Mouse (Mus musculus): Measurements from ENCODE around the gene Erich6. TPM values are rescaled to one million over a fixed set of nuclear protein-coding genes. Genes with fewer than 3 reads are reported as not detected.

Erich6 gene
- polyA plus RNA-seq, 1 experiment from 2014 or later = 0.17 TPM

DNA sequence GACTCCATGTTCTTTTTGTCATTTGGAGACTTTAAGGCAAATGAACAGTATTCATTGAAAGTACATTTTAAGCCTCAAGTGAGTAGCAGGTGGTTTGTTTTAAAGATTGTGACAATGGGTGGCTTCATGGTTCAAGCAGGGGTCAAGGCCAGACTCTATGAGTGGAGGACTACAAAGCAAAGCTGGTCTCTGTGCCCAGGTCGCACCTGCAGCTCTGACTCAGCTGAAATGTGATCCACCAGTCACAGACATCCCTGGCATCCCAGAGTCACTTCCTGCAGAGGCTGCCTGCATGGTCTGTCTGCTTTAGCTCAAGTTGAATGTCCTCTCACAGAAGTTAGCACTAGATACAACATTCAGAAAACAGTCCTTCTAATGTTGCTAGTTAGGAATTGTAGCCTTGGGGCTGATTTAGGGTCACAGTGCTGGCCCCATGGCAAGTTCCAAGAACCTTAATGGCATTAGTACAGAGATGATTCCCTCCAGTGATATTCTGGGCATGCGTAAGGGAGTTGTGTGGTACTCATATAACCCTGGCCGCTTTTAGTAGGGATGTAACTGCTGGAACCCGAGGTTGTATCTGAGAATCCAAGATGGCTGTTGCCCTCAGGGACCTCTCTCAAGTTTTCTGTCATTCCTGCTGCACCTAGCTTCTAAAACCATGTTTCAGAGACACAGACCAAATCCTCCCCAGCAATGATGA is 35.6 kb upstream of the Erich6 start:
- no peak overlapping the region for H3K27ac ChIP-seq (replicated peaks)
- H3K9me3 ChIP-seq = no peaks in the 10 kb centered on the region
- H3K4me3 ChIP-seq = no peak overlapping the region
- no peak for ATAC-seq (ENCODE audit: low read depth)
- 66% methylated on average over 4 of the region's 4 CpGs for WGBS
- H3K4me1 ChIP-seq (replicated peaks) = peaks cover 12% of the 10 kb centered on the region
- H3K9ac ChIP-seq = no peak overlapping the region
- H3K27me3 ChIP-seq = no peaks in the 10 kb centered on the region
- no peak overlapping the region for H3K4me2 ChIP-seq
- H3K36me3 ChIP-seq = peaks cover 17% of the 10 kb centered on the region

DNA sequence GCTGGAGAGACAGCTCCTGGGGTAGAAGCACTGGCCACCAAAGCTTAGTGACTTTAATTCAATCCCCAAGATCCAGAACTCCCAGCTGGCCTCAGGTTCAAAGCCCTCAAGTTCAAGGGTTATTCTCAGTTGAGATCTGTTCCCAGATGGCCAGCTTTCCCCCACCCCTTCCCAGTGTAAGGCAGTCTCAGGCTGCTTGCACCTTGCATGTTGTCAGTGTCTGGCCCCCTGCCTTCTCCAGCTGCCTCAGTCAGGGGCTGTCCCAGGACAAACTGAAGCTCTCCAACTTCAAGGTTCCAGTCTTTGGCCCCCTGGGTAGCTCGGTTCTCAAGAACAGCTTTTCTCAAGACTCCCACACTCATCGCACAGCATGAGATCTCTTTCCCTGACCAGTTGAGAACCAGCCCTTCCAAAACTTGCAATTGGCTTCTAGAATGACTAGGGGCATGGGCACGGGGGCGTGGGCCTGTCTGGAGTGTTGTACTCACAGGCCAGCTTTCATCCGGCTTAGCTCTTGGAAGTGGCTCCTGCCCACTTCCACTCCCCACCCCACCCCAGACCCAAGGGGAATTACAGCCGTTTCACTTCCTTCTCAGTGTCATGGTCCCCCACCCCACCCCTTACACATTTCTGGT is 34.7 kb upstream of the Erich6 start:
- no peaks in the 10 kb centered on the region for H3K27me3 ChIP-seq
- H3K36me3 ChIP-seq = peaks cover 17% of the 10 kb centered on the region
- no peak for ATAC-seq (ENCODE audit: low read depth)
- no peaks in the 10 kb centered on the region for H3K9me3 ChIP-seq
- H3K4me3 ChIP-seq = no peak overlapping the region
- no peak overlapping the region for H3K27ac ChIP-seq (replicated peaks)
- WGBS = 66% methylated on average over 6 of the region's 6 CpGs
- no peak overlapping the region for H3K9ac ChIP-seq
- H3K4me1 ChIP-seq (replicated peaks) = peaks cover 3% of the 10 kb centered on the region; the same call in 1 of the 2 replicates
- H3K4me2 ChIP-seq = no peak overlapping the region

DNA sequence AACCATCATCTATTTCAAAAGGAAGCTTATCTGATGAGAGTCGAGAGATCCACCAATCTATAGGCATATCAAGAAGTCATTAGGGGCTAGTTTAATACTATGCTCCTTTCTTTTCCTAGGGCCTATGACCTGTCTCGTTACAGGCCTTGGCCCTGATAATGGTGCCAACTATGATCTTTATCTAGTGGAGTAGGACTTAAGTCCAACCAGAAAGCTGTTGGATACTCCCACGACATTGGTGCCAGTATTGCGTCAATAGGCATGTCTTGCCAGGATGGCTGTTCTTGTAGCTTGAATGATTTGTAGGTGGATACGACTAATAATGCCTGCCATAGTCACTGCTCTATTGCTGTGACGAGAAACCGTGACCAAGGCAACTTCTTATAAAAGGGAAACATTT is 27.0 kb upstream of the Erich6 start:
- no peak for ATAC-seq (ENCODE audit: low read depth)
- Histone ChIP-seq H3K9me3 (no peaks in the 10 kb centered on the region), H3K9ac (no peak overlapping the region), H3K4me2 (no peak overlapping the region), H3K27me3 (no peaks in the 10 kb centered on the region), H3K36me3 (no peaks in the 10 kb centered on the region), H3K27ac (replicated peaks) (no peak overlapping the region), H3K4me3 (no peak overlapping the region), H3K4me1 (replicated peaks) (no peaks in the 10 kb centered on the region)
- WGBS = 85% methylated on average over 7 of the region's 7 CpGs

DNA sequence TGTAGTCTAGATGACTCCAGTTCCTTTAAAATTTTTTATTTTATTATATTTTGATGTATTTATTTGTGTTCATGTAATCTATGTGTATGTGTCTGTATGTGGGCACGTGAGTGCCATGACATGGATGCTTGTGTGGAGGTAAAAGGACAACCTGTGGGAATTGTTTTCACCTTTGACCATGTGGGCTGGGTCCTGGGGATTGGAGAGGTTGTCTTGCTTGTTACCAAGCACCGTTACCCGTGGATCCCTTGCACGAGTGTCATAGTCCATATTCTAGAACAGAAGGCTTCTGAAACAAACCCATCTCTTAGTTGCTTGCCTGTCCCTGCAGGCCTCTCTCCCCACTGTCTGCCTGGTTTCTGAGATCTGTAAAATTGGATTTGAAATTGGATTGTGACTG is 23.6 kb upstream of the Erich6 start:
- H3K27me3 ChIP-seq = no peaks in the 10 kb centered on the region
- 97% methylated on average over 4 of the region's 4 CpGs for WGBS
- H3K4me2 ChIP-seq = no peak overlapping the region
- H3K27ac ChIP-seq (replicated peaks) = no peak overlapping the region
- H3K4me1 ChIP-seq (replicated peaks) = no peaks in the 10 kb centered on the region
- H3K9ac ChIP-seq = no peak overlapping the region
- H3K9me3 ChIP-seq = no peaks in the 10 kb centered on the region
- ATAC-seq (ENCODE audit: low read depth) = no peak
- no peaks in the 10 kb centered on the region for H3K36me3 ChIP-seq
- H3K4me3 ChIP-seq = no peak overlapping the region

DNA sequence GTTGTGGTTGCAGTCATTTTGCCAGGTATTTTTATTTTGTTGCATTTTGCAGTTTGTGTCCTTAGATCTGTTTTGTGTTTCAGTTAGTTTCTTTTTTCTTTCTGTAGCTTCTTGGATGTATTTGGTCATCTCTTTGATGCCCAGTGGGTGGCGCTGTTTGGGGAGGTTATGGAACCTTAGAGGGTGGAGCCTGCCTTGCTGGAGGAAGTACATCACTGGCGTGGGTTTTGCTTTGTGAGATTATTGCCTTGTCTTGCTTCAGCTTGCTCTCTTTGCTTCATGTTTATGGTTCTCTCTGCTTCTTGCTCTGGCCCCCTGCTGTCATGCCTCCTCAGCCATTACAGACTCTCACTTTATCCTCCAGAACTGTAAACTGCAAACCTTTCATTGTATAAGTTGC is 20.3 kb upstream of the Erich6 start:
- WGBS = 40% methylated on average over 2 of the region's 2 CpGs
- ATAC-seq (ENCODE audit: low read depth) = no peak
- H3K4me2 ChIP-seq = no peak overlapping the region
- H3K36me3 ChIP-seq = no peaks in the 10 kb centered on the region
- H3K9ac ChIP-seq = no peak overlapping the region
- no peaks in the 10 kb centered on the region for H3K27me3 ChIP-seq
- H3K4me1 ChIP-seq (replicated peaks) = no peaks in the 10 kb centered on the region
- H3K9me3 ChIP-seq = no peaks in the 10 kb centered on the region
- H3K27ac ChIP-seq (replicated peaks) = no peak overlapping the region
- H3K4me3 ChIP-seq = no peak overlapping the region

DNA sequence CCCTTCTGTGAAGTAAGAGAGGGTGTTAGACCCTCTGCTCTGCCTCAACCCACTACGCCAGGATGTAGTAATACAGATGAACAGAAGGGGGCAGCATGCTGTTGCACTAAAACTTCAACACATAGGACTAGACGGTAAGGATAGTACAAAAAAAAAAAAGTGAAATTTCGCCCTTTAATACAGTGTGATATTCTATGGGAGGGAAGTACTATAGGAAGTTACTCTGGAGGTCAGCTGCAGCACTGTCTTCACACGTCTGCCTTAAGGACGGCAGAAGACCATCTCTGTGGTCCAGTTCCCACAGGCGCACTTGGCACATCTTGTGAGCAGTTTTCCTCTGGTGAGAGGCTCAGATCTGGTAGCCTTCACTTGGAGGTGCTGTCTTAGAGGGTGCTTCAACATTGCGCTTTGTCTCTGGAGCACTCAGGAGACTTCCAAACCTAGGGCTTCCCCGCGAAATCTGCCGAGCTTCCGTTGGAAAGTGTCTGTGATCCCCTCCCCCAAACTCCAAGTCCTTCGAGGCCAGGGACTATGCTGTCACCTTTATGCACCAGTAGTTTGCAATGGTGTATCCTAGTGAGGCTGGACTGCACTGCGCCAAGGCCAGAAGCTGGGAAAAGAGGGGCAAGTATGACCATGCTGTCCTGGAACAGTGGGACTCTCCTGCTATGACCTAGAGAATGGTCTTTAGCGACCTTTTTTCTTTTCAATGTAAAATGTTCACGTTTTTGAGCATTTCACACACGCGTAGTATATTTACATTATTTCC is 18.5 kb upstream of the Erich6 start:
- Histone ChIP-seq H3K4me2 (no peak overlapping the region), H3K4me1 (replicated peaks) (no peaks in the 10 kb centered on the region), H3K36me3 (no peaks in the 10 kb centered on the region), H3K4me3 (no peak overlapping the region), H3K9ac (no peak overlapping the region), H3K9me3 (no peaks in the 10 kb centered on the region), H3K27ac (replicated peaks) (no peak overlapping the region), H3K27me3 (no peaks in the 10 kb centered on the region)
- peak; percentile 74; the same call in 1 of the 2 replicates for ATAC-seq (ENCODE audit: low read depth)
- WGBS = 61% methylated on average over 17 of the region's 17 CpGs

DNA sequence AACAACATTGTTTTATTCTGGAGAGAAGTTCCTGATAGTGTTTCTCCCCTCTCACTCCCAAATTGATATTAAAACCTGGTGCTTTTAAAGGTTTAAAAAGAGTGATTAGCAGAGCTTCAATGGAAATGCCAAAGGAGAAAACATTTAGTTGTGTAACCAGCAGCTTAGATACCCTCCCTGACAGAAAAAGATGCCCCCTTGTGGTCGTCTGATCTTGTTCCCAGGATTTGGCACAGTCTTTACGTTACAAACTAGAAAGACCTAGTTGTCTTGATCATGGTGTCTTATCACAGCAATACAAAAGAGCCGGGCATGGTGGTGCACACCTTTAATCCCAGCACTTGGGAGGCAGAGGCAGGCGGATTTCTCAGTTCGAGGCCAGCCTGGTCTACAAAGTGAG is 16.9 kb upstream of the Erich6 start:
- Histone ChIP-seq H3K36me3 (no peaks in the 10 kb centered on the region), H3K9me3 (no peaks in the 10 kb centered on the region), H3K9ac (no peak overlapping the region), H3K4me1 (replicated peaks) (no peaks in the 10 kb centered on the region), H3K4me2 (no peak overlapping the region), H3K4me3 (no peak overlapping the region), H3K27me3 (no peaks in the 10 kb centered on the region), H3K27ac (replicated peaks) (no peak overlapping the region)
- WGBS = 73% methylated on average over 5 of the region's 5 CpGs
- ATAC-seq (ENCODE audit: low read depth) = no peak

DNA sequence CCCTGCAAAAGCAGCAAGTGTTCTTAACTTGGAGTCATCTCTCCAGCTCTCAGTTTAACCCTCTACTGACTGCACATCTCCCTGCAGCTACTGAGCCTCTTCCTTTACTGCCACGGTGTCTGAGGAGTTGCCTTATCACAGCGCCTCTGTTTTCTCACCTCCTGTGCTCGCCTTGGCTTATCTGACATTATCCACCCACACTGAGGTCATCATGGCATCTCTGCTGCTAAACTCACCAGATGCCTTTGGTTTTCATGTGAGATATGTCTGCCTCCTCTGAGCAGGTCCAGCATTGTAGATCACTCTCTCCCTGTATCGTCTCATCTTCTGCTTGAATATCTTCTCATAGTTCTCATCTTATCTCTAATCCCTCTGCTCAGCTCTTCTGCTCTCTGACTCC is 13.3 kb upstream of the Erich6 start:
- no peak overlapping the region for H3K4me3 ChIP-seq
- ATAC-seq (ENCODE audit: low read depth) = no peak
- H3K9me3 ChIP-seq = no peaks in the 10 kb centered on the region
- H3K27me3 ChIP-seq = no peaks in the 10 kb centered on the region
- no peaks in the 10 kb centered on the region for H3K4me1 ChIP-seq (replicated peaks)
- H3K27ac ChIP-seq (replicated peaks) = no peak overlapping the region
- no peaks in the 10 kb centered on the region for H3K36me3 ChIP-seq
- H3K9ac ChIP-seq = no peak overlapping the region
- 78% methylated on average over 4 of the region's 4 CpGs for WGBS
- H3K4me2 ChIP-seq = no peak overlapping the region

DNA sequence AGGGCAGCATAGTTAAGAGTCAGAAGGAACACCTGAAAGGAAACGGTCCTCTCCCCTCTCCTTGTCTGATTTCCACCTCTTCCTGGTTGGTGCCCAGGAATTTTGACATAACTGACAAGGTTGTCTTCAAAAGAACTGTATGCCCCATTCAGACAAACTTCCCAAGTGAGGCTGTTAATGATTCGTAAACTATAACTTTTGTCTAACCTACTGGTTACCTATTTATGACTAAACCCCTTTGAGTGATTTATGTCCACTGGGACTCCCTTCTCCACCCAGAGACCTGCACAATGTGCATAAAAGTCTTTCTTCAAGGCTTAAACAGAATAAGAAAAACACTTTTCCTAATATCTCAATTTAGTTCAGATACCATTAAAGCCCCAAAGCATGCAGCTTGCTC is 10.2 kb upstream of the Erich6 start:
- Histone ChIP-seq H3K9me3 (no peaks in the 10 kb centered on the region), H3K9ac (no peak overlapping the region), H3K27ac (replicated peaks) (no peak overlapping the region), H3K4me1 (replicated peaks) (no peaks in the 10 kb centered on the region), H3K4me3 (no peak overlapping the region), H3K27me3 (no peaks in the 10 kb centered on the region), H3K4me2 (no peak overlapping the region), H3K36me3 (no peaks in the 10 kb centered on the region)
- WGBS = 74% methylated on average over 2 of the region's 2 CpGs
- no peak for ATAC-seq (ENCODE audit: low read depth)

DNA sequence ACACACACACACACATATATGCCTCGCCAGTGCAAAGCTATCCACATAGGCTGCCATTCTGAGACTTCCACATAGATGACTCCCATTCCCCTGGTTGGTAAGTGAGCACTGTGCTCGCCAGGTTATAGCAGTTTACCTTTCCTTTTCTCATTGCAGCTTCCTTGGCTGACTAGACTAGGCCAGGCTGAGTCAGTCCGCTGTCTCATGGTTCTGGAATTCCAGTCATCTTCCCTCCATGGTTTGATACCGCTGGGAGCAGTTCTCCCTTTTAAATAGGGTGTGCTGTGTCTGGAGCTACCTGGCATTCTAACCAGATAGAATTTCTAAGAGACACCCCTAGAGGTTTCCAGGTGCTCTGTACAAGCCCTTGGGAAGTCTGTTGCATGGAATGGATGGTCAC is 9.2 kb upstream of the Erich6 start:
- Histone ChIP-seq H3K9me3 (no peaks in the 10 kb centered on the region), H3K4me3 (no peak overlapping the region), H3K4me2 (no peak overlapping the region), H3K36me3 (no peaks in the 10 kb centered on the region), H3K27ac (replicated peaks) (no peak overlapping the region), H3K27me3 (no peaks in the 10 kb centered on the region), H3K4me1 (replicated peaks) (no peaks in the 10 kb centered on the region), H3K9ac (no peak overlapping the region)
- 94% methylated on average over 4 of the region's 4 CpGs for WGBS
- no peak for ATAC-seq (ENCODE audit: low read depth)

DNA sequence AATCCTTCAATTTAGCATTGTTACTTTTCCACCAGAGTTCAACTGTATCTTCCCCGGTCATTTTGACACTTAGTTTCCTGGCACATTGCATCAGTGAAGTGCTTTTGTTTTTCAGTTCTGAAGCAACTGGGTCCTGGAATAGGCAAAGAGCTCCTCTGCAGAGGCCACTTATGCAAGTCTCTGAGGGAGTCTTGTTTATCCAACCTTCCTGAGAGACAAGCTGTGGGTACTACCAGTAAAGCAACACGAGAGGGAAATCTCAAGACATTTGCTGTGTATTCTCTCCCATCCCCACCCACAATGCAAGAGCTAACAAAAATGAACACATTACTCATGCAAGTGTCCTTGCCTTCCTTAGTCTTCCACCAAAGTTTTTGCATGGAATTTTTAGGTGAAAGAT is 5.3 kb downstream of the Erich6 start:
- peaks cover 7% of the 10 kb centered on the region for H3K4me1 ChIP-seq (replicated peaks)
- H3K27me3 ChIP-seq = no peaks in the 10 kb centered on the region
- H3K4me2 ChIP-seq = no peak overlapping the region
- 79% methylated on average over 2 of the region's 2 CpGs for WGBS
- no peaks in the 10 kb centered on the region for H3K9me3 ChIP-seq
- no peak overlapping the region for H3K4me3 ChIP-seq
- no peak overlapping the region for H3K9ac ChIP-seq
- H3K36me3 ChIP-seq = no peaks in the 10 kb centered on the region
- ATAC-seq (ENCODE audit: low read depth) = no peak
- no peak overlapping the region for H3K27ac ChIP-seq (replicated peaks)

DNA sequence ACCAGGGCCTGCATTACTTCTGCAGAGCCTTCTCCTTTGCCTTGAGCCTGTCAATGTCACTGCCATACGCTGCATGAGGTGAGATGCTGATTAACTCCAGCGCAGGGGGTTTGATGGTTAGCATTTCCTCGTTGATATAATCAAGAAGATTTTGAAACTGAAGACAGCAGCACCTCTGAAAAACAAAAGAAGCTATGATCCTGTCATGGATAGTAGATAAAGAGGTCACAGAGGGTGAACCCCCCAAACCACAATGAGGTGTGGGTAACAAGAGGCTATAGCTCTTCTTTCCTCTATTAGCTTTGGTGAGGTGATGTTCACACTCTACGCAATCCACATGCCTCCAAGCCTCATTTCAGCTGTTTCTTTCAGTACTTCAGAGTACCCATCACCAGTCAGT is 12.0 kb downstream of the Erich6 start:
- Histone ChIP-seq H3K4me3 (no peak overlapping the region), H3K36me3 (no peaks in the 10 kb centered on the region), H3K27me3 (no peaks in the 10 kb centered on the region), H3K9me3 (no peaks in the 10 kb centered on the region), H3K4me1 (replicated peaks) (no peaks in the 10 kb centered on the region), H3K9ac (no peak overlapping the region), H3K27ac (replicated peaks) (no peak overlapping the region), H3K4me2 (no peak overlapping the region)
- no peak for ATAC-seq (ENCODE audit: low read depth)
- WGBS = 88% methylated on average over 4 of the region's 4 CpGs

Measured in neural tube, embryonic 13.5 days (tissue).